Mouse (Mus musculus) monocyte, adult 2 months (primary cell): ENCODE data around the gene Gm20708.

ENCODE experiments used
- DNase-seq, 2 experiments: peaks; one replicate each; pipeline ENCODE4 v3.0.0; 2022; ENCODE audit warnings: low spot score in 2 of 2, low read depth in 1 of 2

The Gm20708 gene

GRCm38 (mm10) chr11:117888853-117889822 is 79.7 kb downstream of the Gm20708 start:
- DNase-seq, result no peak
